Mouse (Mus musculus): Measurements from ENCODE around the gene Gm10282.

Gene Gm10282

DNA sequence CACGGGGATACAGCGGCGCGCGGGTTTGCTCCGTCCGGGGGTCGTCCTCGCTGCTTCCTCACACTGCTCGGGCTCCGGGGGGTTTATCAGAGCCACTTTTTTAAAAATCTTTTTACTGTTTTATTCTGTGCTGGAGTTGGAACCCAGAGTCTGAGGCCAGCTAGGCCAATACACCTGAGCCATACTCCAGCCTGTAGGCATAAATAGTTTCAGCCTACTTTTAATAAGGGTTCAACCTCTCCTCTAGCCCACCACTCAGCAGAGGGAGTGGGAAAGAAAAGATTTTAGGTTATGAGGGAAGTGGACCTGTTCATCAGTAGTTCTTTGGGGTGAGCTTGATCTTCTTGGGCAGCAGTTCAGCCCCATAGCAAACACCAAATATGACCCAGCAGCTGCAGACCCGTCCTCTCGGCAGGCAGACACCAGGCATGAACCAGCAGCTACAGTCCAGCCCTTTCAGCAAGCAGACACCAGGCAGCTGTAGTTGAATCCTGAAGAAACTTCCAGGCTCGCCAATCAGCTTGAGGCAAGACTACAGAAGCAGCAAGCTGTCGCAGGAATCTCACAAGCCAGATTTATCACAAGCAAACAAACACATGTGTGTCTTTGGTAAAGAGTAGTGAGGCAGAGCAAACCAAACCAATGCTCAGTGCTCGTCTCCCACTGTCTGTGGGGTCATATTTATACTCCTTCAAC is at the start of gene Gm10282:
Gene Gm10282, minus strand, starts transcription at position 51 of the 696 bp plus-strand sequence.
- DNase-seq (ENCODE audit: low spot score in 2 of 2) = no peak

DNA sequence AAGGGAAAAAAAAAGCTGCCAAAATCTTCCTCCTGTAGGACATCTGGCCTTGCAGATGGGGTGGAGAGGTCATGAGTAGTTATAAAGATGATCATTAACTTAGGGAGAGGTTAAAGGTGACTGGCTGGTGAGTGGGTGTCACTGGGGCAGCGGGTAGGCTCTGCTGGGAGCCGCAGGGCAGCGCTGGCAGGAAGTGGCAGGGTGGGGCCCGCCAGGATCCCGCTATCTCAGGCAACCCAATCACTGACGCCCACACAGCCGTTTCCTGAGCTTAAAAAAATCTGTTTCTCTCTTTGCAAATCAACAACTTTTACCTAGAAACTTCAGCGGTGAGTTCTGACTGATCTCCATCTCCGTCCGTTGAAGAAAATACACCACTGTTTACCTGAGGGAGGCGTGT is 49.2 kb upstream of the Gm10282 start:
- DNase-seq (ENCODE audit: low spot score in 2 of 2) = no peak

- no peak for DNase-seq (ENCODE audit: low spot score in 2 of 2)
These were observed 48.6 kb upstream of the Gm10282 start for GRCm38 (mm10) chr8:72353700-72354045.

GRCm38 (mm10) chr8:72352951-72353699 is 48.1 kb upstream of the Gm10282 start:
- no peak for DNase-seq (ENCODE audit: low spot score in 2 of 2)

GRCm38 (mm10) chr8:72351405-72352005 is 46.4 kb upstream of the Gm10282 start:
- no peak for DNase-seq (ENCODE audit: low spot score in 2 of 2)

- no peak for DNase-seq (ENCODE audit: low spot score in 2 of 2)
These were observed 45.7 kb upstream of the Gm10282 start for GRCm38 (mm10) chr8:72350727-72351126.

GRCm38 (mm10) chr8:72349838-72350237 is 44.8 kb upstream of the Gm10282 start:
- DNase-seq (ENCODE audit: low spot score in 2 of 2) = no peak

GRCm38 (mm10) chr8:72348956-72349355 is 43.9 kb upstream of the Gm10282 start:
- DNase-seq (ENCODE audit: low spot score in 2 of 2) = no peak

GRCm38 (mm10) chr8:72348114-72348513 is 43.1 kb upstream of the Gm10282 start:
- DNase-seq (ENCODE audit: low spot score in 2 of 2) = no peak

- no peak for DNase-seq (ENCODE audit: low spot score in 2 of 2)
These were observed 42.5 kb upstream of the Gm10282 start for GRCm38 (mm10) chr8:72347553-72347952.

GRCm38 (mm10) chr8:72343725-72344124 is 38.7 kb upstream of the Gm10282 start:
- no peak for DNase-seq (ENCODE audit: low spot score in 2 of 2)

DNA sequence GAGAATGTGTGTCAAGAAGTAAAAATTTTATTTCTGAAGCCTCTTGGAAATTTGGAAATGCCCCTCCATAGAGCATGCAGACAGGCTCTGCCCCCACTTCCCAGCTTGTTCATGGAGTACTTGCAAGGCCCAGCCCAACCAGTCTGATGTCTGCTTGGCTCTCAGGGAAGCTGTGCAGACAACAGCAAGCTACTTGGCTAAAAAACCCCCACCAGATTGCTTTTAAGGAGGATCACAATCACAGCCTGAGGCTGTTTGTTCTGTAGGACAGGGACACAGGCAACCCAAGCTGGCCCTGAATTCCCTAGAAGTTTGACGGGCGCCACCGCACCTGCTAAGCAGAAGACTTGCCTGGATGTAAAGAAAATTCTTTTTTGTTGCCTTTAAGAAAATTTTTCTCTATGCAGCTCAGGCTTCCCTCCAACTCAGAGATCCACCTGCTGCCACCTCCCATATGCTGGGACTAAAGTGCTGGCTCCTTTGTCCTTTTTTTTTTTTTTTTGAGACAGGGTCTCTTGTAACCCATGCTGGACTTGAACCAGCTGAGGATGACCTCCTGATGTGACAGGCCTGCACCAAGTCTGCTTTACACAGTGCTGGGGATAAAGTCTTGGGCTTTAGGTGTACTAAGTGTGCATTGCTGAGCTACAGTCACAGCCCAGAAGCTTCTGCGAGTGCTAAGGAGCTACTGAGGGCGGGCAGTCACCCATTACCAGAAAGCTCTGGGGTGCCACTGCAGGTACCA is 37.7 kb upstream of the Gm10282 start:
- DNase-seq (ENCODE audit: low spot score in 2 of 2) = no peak

- DNase-seq (ENCODE audit: low spot score in 2 of 2) = no peak
These were observed 32.0 kb upstream of the Gm10282 start for GRCm38 (mm10) chr8:72337034-72337433.

DNA sequence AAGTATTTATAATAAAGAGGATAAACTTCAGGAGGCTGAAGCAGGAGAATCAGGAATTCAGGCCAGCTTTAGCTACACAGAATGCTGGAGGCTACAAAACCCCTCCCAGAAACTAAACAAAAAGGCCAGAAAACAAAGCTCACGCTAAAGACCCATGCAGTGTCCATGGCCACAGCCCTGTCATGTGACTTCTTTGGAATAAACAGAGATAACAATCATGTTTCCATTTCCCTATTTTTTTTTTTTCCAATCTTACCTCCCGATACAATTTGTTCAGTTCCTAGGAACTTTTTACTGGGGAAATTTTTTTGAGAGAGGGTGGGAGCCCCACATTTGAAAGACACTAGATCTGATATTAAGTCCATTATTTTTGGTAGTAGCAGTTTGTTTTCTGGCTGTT is 31.2 kb upstream of the Gm10282 start:
- no peak for DNase-seq (ENCODE audit: low spot score in 2 of 2)

DNA sequence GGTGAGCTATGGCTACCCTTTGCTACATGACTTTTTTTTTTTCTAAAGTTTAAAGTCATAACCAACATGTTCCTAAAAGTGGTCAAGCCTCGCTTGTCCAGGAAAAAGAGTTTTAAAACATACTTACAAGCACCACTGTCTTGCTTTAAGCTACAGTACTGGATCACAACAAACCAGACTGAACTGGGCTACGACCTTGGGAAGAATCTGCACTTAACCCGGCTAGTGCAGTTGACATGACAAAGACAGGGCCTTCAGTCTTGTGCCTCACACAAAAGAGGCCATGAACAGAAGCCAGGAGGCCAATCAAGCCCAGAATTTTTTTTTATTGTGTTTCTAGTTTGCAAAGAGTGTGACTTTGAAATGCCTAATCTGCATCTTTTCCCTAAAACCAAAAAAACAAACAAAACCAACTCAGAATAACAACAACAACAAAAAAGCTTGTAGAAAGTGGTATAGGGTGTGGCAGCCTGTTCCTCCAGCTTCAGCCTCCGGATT is 29.1 kb upstream of the Gm10282 start:
- no peak for DNase-seq (ENCODE audit: low spot score in 2 of 2)

DNA sequence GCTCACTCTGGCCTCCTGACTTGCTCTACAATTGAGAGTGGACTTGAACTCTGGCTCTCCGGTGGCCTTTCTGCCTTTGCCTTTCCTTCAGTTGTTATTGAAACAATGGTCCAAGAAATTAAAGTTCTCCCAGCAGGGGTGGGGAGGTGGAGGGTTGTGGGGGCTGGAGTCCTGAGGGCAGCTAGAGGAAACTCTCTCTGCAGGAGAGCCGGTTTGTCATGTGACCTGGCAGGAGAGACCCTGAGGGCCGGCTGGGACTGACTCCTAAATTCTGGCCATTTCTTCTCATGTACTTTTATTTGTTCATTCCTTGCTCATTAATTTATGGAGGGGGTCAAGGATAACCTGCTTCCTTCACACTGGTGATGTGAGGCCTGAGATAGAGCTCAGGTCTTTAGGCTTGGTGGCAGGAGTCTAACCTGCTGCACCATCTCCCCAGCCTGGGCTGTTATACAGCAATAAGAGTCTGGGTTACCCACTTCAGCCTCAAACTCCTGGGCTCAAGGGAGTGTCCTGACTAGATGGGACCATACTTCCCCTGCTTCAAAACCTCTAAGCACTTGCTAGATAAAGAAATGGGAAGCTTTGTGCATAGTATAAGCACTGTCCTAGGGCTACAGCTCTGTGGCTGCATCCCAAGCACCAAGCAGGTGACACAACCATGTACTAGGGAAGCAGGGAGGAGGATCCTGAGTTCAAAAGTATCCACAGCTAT is 28.5 kb upstream of the Gm10282 start:
- DNase-seq (ENCODE audit: low spot score in 2 of 2) = no peak

GRCm38 (mm10) chr8:72331631-72332030 is 26.6 kb upstream of the Gm10282 start:
- DNase-seq (ENCODE audit: low spot score in 2 of 2) = no peak

- DNase-seq (ENCODE audit: low spot score in 2 of 2) = no peak
These were observed 25.9 kb upstream of the Gm10282 start for GRCm38 (mm10) chr8:72330806-72331516.

DNA sequence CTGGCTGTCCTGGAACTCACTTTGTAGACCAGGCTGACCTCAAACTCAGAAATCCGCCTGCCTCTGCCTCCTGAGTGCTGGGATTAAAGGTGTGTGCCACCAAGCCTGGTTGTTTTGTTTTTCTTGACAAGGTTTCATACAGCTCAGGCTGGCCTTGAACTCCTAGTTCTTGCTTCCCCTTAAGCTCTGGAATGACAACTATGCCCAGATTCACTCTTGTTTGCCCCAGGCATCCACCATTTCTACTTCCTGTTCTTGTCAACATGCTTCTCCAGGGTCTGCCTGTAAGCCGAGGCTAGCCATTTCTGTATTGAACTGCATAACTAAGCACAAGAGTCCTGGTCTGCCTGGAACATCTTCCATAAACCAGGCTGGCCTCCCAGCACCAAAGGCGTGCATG is 24.1 kb upstream of the Gm10282 start:
- DNase-seq (ENCODE audit: low spot score in 2 of 2) = no peak

DNA sequence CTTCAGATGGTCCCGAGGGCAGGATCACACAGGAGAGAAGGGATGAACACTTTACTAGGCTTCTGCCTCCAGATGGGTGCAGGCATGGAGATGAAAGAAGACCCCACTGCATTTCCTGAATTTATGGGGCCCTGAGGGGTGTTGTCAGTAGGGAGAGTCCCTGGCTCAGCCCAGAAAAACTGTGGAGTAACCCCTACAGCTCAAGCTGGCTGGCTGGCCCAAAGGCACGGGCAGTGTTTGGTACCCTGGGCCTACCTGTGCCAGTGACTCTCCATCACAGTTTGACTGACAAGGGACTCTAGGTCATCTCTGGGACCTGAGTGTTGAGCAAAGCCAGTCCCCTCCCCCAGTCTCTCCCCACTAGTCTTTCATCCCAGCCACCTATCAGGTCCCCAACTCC is 19.6 kb upstream of the Gm10282 start:
- DNase-seq (ENCODE audit: low spot score in 2 of 2) = no peak
